Mouse (Mus musculus) heart, embryonic 14.5 days (tissue): Measurements from ENCODE around the gene Tacstd2. TPM values are rescaled to one million over a fixed set of nuclear protein-coding genes. Genes with fewer than 3 reads are reported as not detected.

ENCODE experiments used
- ATAC-seq: fragments of 200-750 bp; cut with Nextera tagmentation; 2 replicates; pipeline ENCODE4 v1.8.0; 2017; ENCODE audit warnings: low read depth, moderate TSS enrichment; ENCODE audit not compliant: insufficient number of reproducible peaks, insufficient read depth, low FRiP score
- H3K27ac ChIP-seq, 2 experiments: fragments of 200-500 bp in 1 of 2; fragments of 300-500 bp in 1 of 2; sonication (generic) in 1 of 2; replicated peaks in 1 of 2; 2 replicates each; pipeline ENCODE4 v1.5.1; 2012 to 2014; ENCODE audit warnings: low read depth in 2 of 2, low read length in 2 of 2, control low read depth in 1 of 2, mild to moderate bottlenecking in 1 of 2, mixed read lengths in 1 of 2; ENCODE audit not compliant: control insufficient read depth in 1 of 2, insufficient read depth in 1 of 2
- H3K27me3 ChIP-seq: fragments of 300-500 bp; sonication (generic); 2 replicates; pipeline ENCODE4 v1.6.1; 2014; ENCODE audit warnings: mild to moderate bottlenecking, low read length, control low read depth; ENCODE audit not compliant: control insufficient read depth, insufficient read depth
- H3K36me3 ChIP-seq: fragments of 300-500 bp; sonication (generic); 2 replicates; pipeline ENCODE4 v1.6.1; 2014; ENCODE audit warnings: mild to moderate bottlenecking, control low read depth, low read length, mixed read lengths; ENCODE audit not compliant: control insufficient read depth, insufficient read depth
- H3K4me1 ChIP-seq, 2 experiments: fragments of 200-500 bp in 1 of 2; fragments of 300-500 bp in 1 of 2; sonication (generic) in 1 of 2; 2 replicates each; pipeline ENCODE4 v1.6.1; 2012 to 2014; ENCODE audit warnings: low read length in 2 of 2, control low read depth in 1 of 2, mixed read lengths in 1 of 2; ENCODE audit not compliant: control insufficient read depth in 2 of 2, insufficient read depth in 2 of 2
- H3K4me2 ChIP-seq: fragments of 300-500 bp; sonication (generic); 2 replicates; pipeline ENCODE4 v1.6.1; 2014; ENCODE audit warnings: mild to moderate bottlenecking, low read length
- H3K4me3 ChIP-seq, 2 experiments: fragments of 200-500 bp in 1 of 2; fragments of 300-500 bp in 1 of 2; sonication (generic) in 1 of 2; 2 replicates each; pipeline ENCODE4 v1.5.1; 2012 to 2014; ENCODE audit warnings: low read length in 2 of 2, mild to moderate bottlenecking in 2 of 2, control low read depth in 1 of 2, low read depth in 1 of 2, moderate library complexity in 1 of 2; ENCODE audit not compliant: control insufficient read depth in 1 of 2, insufficient read depth in 1 of 2
- H3K9ac ChIP-seq: fragments of 300-500 bp; sonication (generic); 2 replicates; pipeline ENCODE4 v1.6.1; 2014; ENCODE audit warnings: mild to moderate bottlenecking, low read length
- H3K9me3 ChIP-seq: fragments of 300-500 bp; sonication (generic); 2 replicates; pipeline ENCODE4 v1.6.1; 2016; ENCODE audit warnings: low read length, control low read depth; ENCODE audit not compliant: control insufficient read depth
- WGBS: fragments of 180-500 bp; shearing (Covaris S2); extraction: QIAGEN DNeasy Blood & Tissue Kit; methylation state at CpG from one replicate; pipeline ENCODE4 v1.1.7; 2014; 5-methylcytosine and 5-hydroxymethylcytosine counted together
- polyA plus RNA-seq: library from polyadenylated mRNA; unstranded; fragments of >200 nt; fragmentation: Nextera tagmentation; extraction: Ambion mirVana; gene quantifications from 2 replicates; pipeline ENCODE4 v1.2.1, GENCODE M21; 2014

The Tacstd2 gene
- 0.15 and 0.45 TPM in 2 replicates for polyA plus RNA-seq

GRCm38 (mm10) chr6:67535777-67536054, at the start of gene Tacstd2:
Gene Tacstd2, minus strand, starts transcription at chr6:67535796.
- Histone ChIP-seq H3K27ac (no peak within 1 kb of the TSS), H3K4me2 (peak within 1 kb of the TSS; percentile 86), H3K36me3 (no peaks in the 10 kb centered on the region), H3K4me1 (peaks cover 3 to 12% of the 10 kb centered on the region in 2 experiments; a peak in 3 of 4 replicates), H3K9ac (peak within 1 kb of the TSS; percentile 25; the same call in 1 of the 2 replicates), H3K4me3 (peak within 1 kb of the TSS; percentile 46 to 49), H3K27me3 (peaks cover 64% of the 10 kb centered on the region), H3K9me3 (no peaks in the 10 kb centered on the region)
- WGBS = 6% methylated on average over 8 of the region's 8 CpGs
- ATAC-seq = no peak

GRCm38 (mm10) chr6:67566270-67566669, 30.7 kb upstream of the Tacstd2 start:
- no peaks in the 10 kb centered on the region for H3K36me3 ChIP-seq
- no peak overlapping the region for H3K4me3 ChIP-seq
- H3K9ac ChIP-seq = no peak overlapping the region
- 79% methylated on average over 3 of the region's 3 CpGs for WGBS
- H3K4me2 ChIP-seq = no peak overlapping the region
- no peak overlapping the region for H3K27ac ChIP-seq
- no peaks in the 10 kb centered on the region for H3K27me3 ChIP-seq
- H3K4me1 ChIP-seq = no peaks in the 10 kb centered on the region
- no peak for ATAC-seq
- no peaks in the 10 kb centered on the region for H3K9me3 ChIP-seq

- no peak overlapping the region for H3K4me2 ChIP-seq
- H3K4me1 ChIP-seq = no peaks in the 10 kb centered on the region
- no peaks in the 10 kb centered on the region for H3K9me3 ChIP-seq
- H3K27me3 ChIP-seq = no peaks in the 10 kb centered on the region
- no peaks in the 10 kb centered on the region for H3K36me3 ChIP-seq
- ATAC-seq = no peak
- H3K9ac ChIP-seq = no peak overlapping the region
- no peak overlapping the region for H3K4me3 ChIP-seq
- no peak overlapping the region for H3K27ac ChIP-seq
Observed at GRCm38 (mm10) chr6:67555376-67555775, 19.8 kb upstream of the Tacstd2 start.

GRCm38 (mm10) chr6:67549550-67549949, 14.0 kb upstream of the Tacstd2 start:
- 0% methylated on average over 1 of the region's 1 CpGs for WGBS
- Histone ChIP-seq H3K9ac (no peak overlapping the region), H3K27ac (no peak overlapping the region), H3K4me1 (no peaks in the 10 kb centered on the region), H3K4me2 (no peak overlapping the region), H3K4me3 (no peak overlapping the region), H3K27me3 (no peaks in the 10 kb centered on the region), H3K9me3 (no peaks in the 10 kb centered on the region), H3K36me3 (no peaks in the 10 kb centered on the region)
- ATAC-seq = no peak

DNA sequence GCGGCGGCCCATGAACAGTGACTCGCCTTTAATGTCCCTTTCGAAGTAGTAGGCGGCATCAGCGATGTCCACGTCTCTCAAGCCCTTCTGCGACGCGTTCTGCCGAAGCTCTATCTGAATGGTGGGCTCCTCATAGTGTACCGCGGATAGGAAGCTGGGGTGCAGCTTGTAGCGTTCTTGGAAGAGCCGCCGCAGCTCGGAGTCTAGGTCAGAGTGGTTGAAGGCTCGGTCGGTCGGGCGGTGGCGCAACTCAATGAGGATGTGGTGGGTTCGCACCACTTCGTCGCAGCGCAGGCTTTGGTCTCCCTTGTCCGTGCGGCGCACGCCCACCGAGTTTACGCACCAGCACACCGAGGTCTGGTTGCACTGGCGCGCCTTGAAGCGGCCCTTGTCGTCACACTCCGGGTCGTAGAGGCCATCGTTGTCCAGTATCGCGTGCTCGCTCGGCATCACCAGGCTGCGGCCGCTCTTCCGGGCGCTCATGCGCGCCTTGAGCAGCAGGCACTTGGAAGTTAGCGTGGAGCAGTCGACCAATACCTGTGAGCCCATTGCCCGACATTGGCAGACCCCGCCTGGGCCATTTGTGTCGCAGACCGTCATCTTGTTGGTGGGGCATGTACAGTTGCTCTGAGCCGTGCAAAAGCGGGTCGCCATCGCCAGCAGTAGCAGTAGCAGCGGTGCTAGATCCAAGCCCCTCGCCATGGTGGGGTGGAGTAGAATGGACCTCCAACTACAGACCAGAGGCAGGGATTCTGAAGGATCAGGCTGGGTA, 405 bp downstream of the Tacstd2 start:
- 1% methylated on average over 62 of the region's 62 CpGs for whole genome bisulfite sequencing
- Histone ChIP-seq H3K4me3 (peak overlapping the region; percentile 46 to 49), H3K9me3 (no peaks in the 10 kb centered on the region), H3K4me2 (peak overlapping the region; percentile 86), H3K27me3 (peaks cover 64% of the 10 kb centered on the region), H3K36me3 (no peaks in the 10 kb centered on the region), H3K9ac (peak overlapping the region; percentile 25; the same call in 1 of the 2 replicates), H3K4me1 (peaks cover 3 to 12% of the 10 kb centered on the region in 2 experiments; a peak in 3 of 4 replicates), H3K27ac (no peak overlapping the region)
- no peak for ATAC-seq

- no peaks in the 10 kb centered on the region for H3K9me3 ChIP-seq
- H3K4me2 ChIP-seq = peak overlapping the region; percentile 86
- H3K4me1 ChIP-seq = peaks cover 3 to 12% of the 10 kb centered on the region in 2 experiments; a peak in 3 of 4 replicates
- H3K36me3 ChIP-seq = no peaks in the 10 kb centered on the region
- H3K4me3 ChIP-seq = peak overlapping the region; percentile 46 to 49
- no peak overlapping the region for H3K27ac ChIP-seq
- H3K27me3 ChIP-seq = peaks cover 64% of the 10 kb centered on the region
- 11% methylated on average over 31 of the region's 31 CpGs for WGBS
- no peak for ATAC-seq
- H3K9ac ChIP-seq = peak overlapping the region; percentile 25; the same call in 1 of the 2 replicates
Observed at GRCm38 (mm10) chr6:67534191-67535004, 1.2 kb downstream of the Tacstd2 start.

GRCm38 (mm10) chr6:67532665-67533440, 2.7 kb downstream of the Tacstd2 start:
- Histone ChIP-seq H3K4me2 (peak overlapping the region; percentile 56), H3K4me3 (peak overlapping the region; percentile 2 to 21; a peak in 3 of 4 replicates), H3K27me3 (peaks cover 63% of the 10 kb centered on the region), H3K9ac (no peak overlapping the region), H3K36me3 (no peaks in the 10 kb centered on the region), H3K27ac (no peak overlapping the region), H3K9me3 (no peaks in the 10 kb centered on the region), H3K4me1 (peaks cover 3 to 12% of the 10 kb centered on the region in 2 experiments; a peak in 3 of 4 replicates)
- no peak for ATAC-seq
- 10% methylated on average over 29 of the region's 29 CpGs for WGBS
